Mouse (Mus musculus) MEL (cell line): Measurements from ENCODE around the gene Dlg1. TPM values are rescaled to one million over a fixed set of nuclear protein-coding genes. Genes with fewer than 3 reads are reported as not detected.

Source experiments
- DNase-seq: peaks from one replicate; pipeline ENCODE4 v3.0.0; 2011; ENCODE audit warnings: low read depth, low spot score
- H3K27ac ChIP-seq: 2 replicates; pipeline ENCODE4 v1.5.1; 2012; ENCODE audit warnings: low read depth, mild to moderate bottlenecking, control low read depth, low read length, moderate library complexity; ENCODE audit not compliant: control insufficient read depth
- H3K27me3 ChIP-seq, 2 experiments: fragments of 150-350 bp in 1 of 2; sonication (generic) in 1 of 2; 2 replicates each; pipeline ENCODE4 v1.6.1; 2012; ENCODE audit warnings: low read length in 2 of 2, mild to moderate bottlenecking in 2 of 2, improper control_type of control experiment in 1 of 2, moderate library complexity in 1 of 2; ENCODE audit not compliant: insufficient read depth in 2 of 2, control insufficient read depth in 1 of 2
- H3K36me3 ChIP-seq, 2 experiments: 2 replicates each; pipeline ENCODE4 v1.6.1; 2012 to 2014; ENCODE audit warnings: low read length in 2 of 2, improper control_type of control experiment in 1 of 2, inconsistent platforms in 1 of 2, mild to moderate bottlenecking in 1 of 2; ENCODE audit not compliant: insufficient read depth in 2 of 2, control insufficient read depth in 1 of 2
- H3K4me1 ChIP-seq, 2 experiments: fragments of 150-350 bp in 1 of 2; sonication (generic) in 1 of 2; 2 replicates each; pipeline ENCODE4 v1.6.1; 2012; ENCODE audit warnings: low read length in 2 of 2, improper control_type of control experiment in 1 of 2, mild to moderate bottlenecking in 1 of 2; ENCODE audit not compliant: insufficient read depth in 2 of 2, control insufficient read depth in 1 of 2
- H3K4me3 ChIP-seq, 2 experiments: fragments of 150-350 bp in 1 of 2; sonication (generic) in 1 of 2; 2 replicates each; pipeline ENCODE4 v1.5.1; 2012; ENCODE audit warnings: low read depth in 2 of 2, low read length in 2 of 2, mild to moderate bottlenecking in 2 of 2, moderate library complexity in 2 of 2, control low read depth in 1 of 2, improper control_type of control experiment in 1 of 2; ENCODE audit not compliant: control insufficient read depth in 1 of 2, insufficient read depth in 1 of 2
- H3K79me2 ChIP-seq: 2 replicates; pipeline ENCODE4 v1.6.1; 2012; ENCODE audit warnings: mild to moderate bottlenecking, low read length, moderate library complexity; ENCODE audit not compliant: control insufficient read depth, poor library complexity, insufficient read depth
- H3K9ac ChIP-seq: 2 replicates; pipeline ENCODE4 v1.6.1; 2012; ENCODE audit warnings: low read depth, mild to moderate bottlenecking, control low read depth, low read length, moderate library complexity; ENCODE audit not compliant: control insufficient read depth, poor library complexity, severe bottlenecking
- H3K9me3 ChIP-seq: fragments of 150-350 bp; sonication (generic); replicated peaks from 2 replicates; pipeline ENCODE4 v1.6.1; 2012; ENCODE audit warnings: mild to moderate bottlenecking, low read length, improper control_type of control experiment, moderate library complexity; ENCODE audit not compliant: insufficient read depth
- E2F4 ChIP-seq: IDR thresholded peaks from 2 replicates; pipeline ENCODE4 v1.6.1; 2011; ENCODE audit warnings: low read depth, low read length, improper control_type of control experiment, borderline replicate concordance
- EP300 ChIP-seq, 2 experiments: IDR thresholded peaks; 2 replicates each; pipeline ENCODE4 v1.6.1; 2011; ENCODE audit warnings: improper control_type of control experiment in 2 of 2, low read length in 2 of 2, low read depth in 1 of 2, mild to moderate bottlenecking in 1 of 2
- GABPA ChIP-seq: IDR thresholded peaks from 2 replicates; pipeline ENCODE4 v1.6.1; 2012; ENCODE audit warnings: low read depth, mild to moderate bottlenecking, inconsistent platforms, low read length, improper control_type of control experiment, moderate library complexity
- GATA1 ChIP-seq: IDR thresholded peaks from 2 replicates; pipeline ENCODE4 v1.6.1; 2011; ENCODE audit warnings: low read depth, low read length, improper control_type of control experiment
- KAT2A ChIP-seq: conservative IDR thresholded peaks from 2 replicates; pipeline ENCODE4 v1.6.1; 2012; ENCODE audit warnings: low read depth, low read length, improper control_type of control experiment, inconsistent platforms
- MYB ChIP-seq: IDR thresholded peaks from 2 replicates; pipeline ENCODE4 v1.6.1; 2011; ENCODE audit warnings: mild to moderate bottlenecking, low read depth, low read length, improper control_type of control experiment
- MYC ChIP-seq: IDR thresholded peaks from 2 replicates; pipeline ENCODE4 v1.6.1; 2011; ENCODE audit warnings: low read depth, mild to moderate bottlenecking, low read length, improper control_type of control experiment, moderate library complexity
- POLR2AphosphoS5 ChIP-seq: IDR thresholded peaks from 2 replicates; pipeline ENCODE4 v1.6.1; 2012; ENCODE audit warnings: low read depth, borderline replicate concordance, mild to moderate bottlenecking, inconsistent platforms, low read length, moderate library complexity, mixed read lengths
- RAD21 ChIP-seq: IDR thresholded peaks from 2 replicates; pipeline ENCODE4 v1.6.1; 2011; ENCODE audit warnings: mild to moderate bottlenecking, low read depth, low read length, improper control_type of control experiment
- TAL1 ChIP-seq: IDR thresholded peaks from 2 replicates; pipeline ENCODE4 v1.6.1; 2012; ENCODE audit warnings: mild to moderate bottlenecking, inconsistent platforms, low read length, moderate library complexity, mixed read lengths
- TBP ChIP-seq: IDR thresholded peaks from 2 replicates; pipeline ENCODE4 v1.8.0; 2011; ENCODE audit warnings: low read depth, low read length, improper control_type of control experiment
- TCF12 ChIP-seq: IDR thresholded peaks from 2 replicates; pipeline ENCODE4 v1.6.1; 2014; ENCODE audit warnings: low read depth, mild to moderate bottlenecking, inconsistent platforms, low read length, improper control_type of control experiment, moderate library complexity
- UBTF ChIP-seq: IDR thresholded peaks from 2 replicates; pipeline ENCODE4 v1.6.1; 2012; ENCODE audit warnings: low read depth, mild to moderate bottlenecking, inconsistent platforms, low read length, improper control_type of control experiment, moderate library complexity, borderline replicate concordance; ENCODE audit not compliant: insufficient read depth
- USF2 ChIP-seq, 2 experiments: IDR thresholded peaks; 2 replicates each; pipeline ENCODE4 v1.6.1; 2011 to 2012; ENCODE audit warnings: improper control_type of control experiment in 2 of 2, low read length in 2 of 2, borderline replicate concordance in 1 of 2, inconsistent platforms in 1 of 2, low read depth in 1 of 2, mild to moderate bottlenecking in 1 of 2; ENCODE audit not compliant: insufficient read depth in 1 of 2
- ZKSCAN1 ChIP-seq: IDR thresholded peaks from 2 replicates; pipeline ENCODE4 v1.6.1; 2012; ENCODE audit warnings: low read depth, mild to moderate bottlenecking, inconsistent platforms, low read length, improper control_type of control experiment, moderate library complexity
- polyA plus RNA-seq, 2 experiments: library from polyadenylated mRNA; stranded (reverse) in 1 of 2; unstranded in 1 of 2; fragments of >175 nt in 1 of 2; fragments of >200 nt in 1 of 2; gene quantifications; 2 replicates each; pipeline versions ENCODE4 v1.2.1 to v1.2.4; 2012; ENCODE audit warnings: low replicate concordance in 2 of 2, low read depth in 1 of 2; ENCODE audit not compliant: insufficient read length in 2 of 2, insufficient read depth in 1 of 2, missing spikeins in 1 of 2
- total RNA-seq: library from RNA; depleted of rRNA; stranded (reverse); fragments of 300-350 nt; gene quantifications from 2 replicates; pipeline ENCODE4 v1.2.3, GENCODE M21; 2012

The Dlg1 gene
- total and polyA plus RNA-seq, 3 experiments = 25.7 to 74.6 (median 33.9) TPM

- Histone ChIP-seq H3K9me3 (no peaks in the 10 kb centered on the region), H3K4me3 (no peak overlapping the region), H3K79me2 (peaks cover 5% of the 10 kb centered on the region; the same call in 1 of the 2 replicates), H3K9ac (no peak overlapping the region), H3K27ac (no peak overlapping the region), H3K36me3 (peaks cover 0 to 4% of the 10 kb centered on the region in 2 experiments; a peak in 1 of 4 replicates), H3K4me1 (peaks cover 0 to 3% of the 10 kb centered on the region in 2 experiments; a peak in 1 of 4 replicates), H3K27me3 (no peaks in the 10 kb centered on the region)
- DNase-seq = no peak
- no peak for TF ChIP-seq USF2 (IDR thresholded peaks at IDR 0.05; ENCODE audit: borderline replicate concordance in 1 of 2, insufficient read depth in 1 of 2, low read depth in 1 of 2, low read length in 2 of 2)
- TF ChIP-seq GATA1 = no peak
- no peak for TF ChIP-seq TAL1
Measured at GRCm38 (mm10) chr16:31754172-31755025, 91.2 kb downstream of the Dlg1 start.

- Histone ChIP-seq H3K4me3 (no peak overlapping the region), H3K27me3 (no peaks in the 10 kb centered on the region), H3K9me3 (no peaks in the 10 kb centered on the region), H3K79me2 (peaks cover 5% of the 10 kb centered on the region; the same call in 1 of the 2 replicates), H3K4me1 (peaks cover 0 to 3% of the 10 kb centered on the region in 2 experiments; a peak in 1 of 4 replicates), H3K9ac (no peak overlapping the region), H3K36me3 (peaks cover 0 to 6% of the 10 kb centered on the region in 2 experiments; a peak in 1 of 4 replicates), H3K27ac (no peak overlapping the region)
- TF ChIP-seq TCF12 (no peak), TBP (no peak), MYB (no peak), RAD21 (no peak), POLR2AphosphoS5 (no peak), GATA1 (no peak), USF2 (IDR thresholded peaks at IDR 0.05; ENCODE audit: borderline replicate concordance in 1 of 2, insufficient read depth in 1 of 2, low read depth in 1 of 2, low read length in 2 of 2) (no peak), EP300 (IDR thresholded peaks at IDR 0.05; ENCODE audit: low read depth in 1 of 2, low read length in 2 of 2) (no peak), MYC (no peak), E2F4 (no peak), UBTF (no peak), KAT2A (no peak), GABPA (no peak), ZKSCAN1 (no peak)
- DNase-seq = no peak
Measured at GRCm38 (mm10) chr16:31755053-31755452, 91.8 kb downstream of the Dlg1 start.
